Mouse (Mus musculus) right cerebral cortex, adult 2 months (tissue): ENCODE data around the gene Spen.
"Not testable (repeated sequence)": the region's sequence is repeated elsewhere in the genome, so short reads cannot be mapped to it uniquely, and the experiment has no call there.

ENCODE experiments used
- DNase-seq, 2 experiments: peaks; one replicate each; pipeline ENCODE4 v3.0.0; 2021 to 2022; ENCODE audit warnings: low spot score in 2 of 2

Spen gene

GRCm38 (mm10) chr4:141538408-141539212, at the start of gene Spen:
Gene Spen (minus strand): TSS chr4:141538597.
- DNase-seq: peak; percentile 88

GRCm38 (mm10) chr4:141583919-141584318, 45.5 kb upstream of the Spen start:
- DNase-seq: no peak

GRCm38 (mm10) chr4:141581051-141581450, 42.7 kb upstream of the Spen start:
- DNase-seq: no peak

GRCm38 (mm10) chr4:141578833-141579232, 40.4 kb upstream of the Spen start:
- no peak for DNase-seq

- no peak for DNase-seq
Measured at GRCm38 (mm10) chr4:141576877-141577276, 38.5 kb upstream of the Spen start.

GRCm38 (mm10) chr4:141576404-141576803, 38.0 kb upstream of the Spen start:
- no peak for DNase-seq

- DNase-seq: peak; percentile 78 to 89
Measured at GRCm38 (mm10) chr4:141574789-141575702, 36.6 kb upstream of the Spen start.

- no peak for DNase-seq
Measured at GRCm38 (mm10) chr4:141573359-141573966, 35.1 kb upstream of the Spen start.

- DNase-seq: no peak
Measured at GRCm38 (mm10) chr4:141572668-141573358, 34.4 kb upstream of the Spen start.

- DNase-seq: no peak
Measured at GRCm38 (mm10) chr4:141571934-141572333, 33.5 kb upstream of the Spen start.

- DNase-seq: no peak
Measured at GRCm38 (mm10) chr4:141571337-141571739, 32.9 kb upstream of the Spen start.

- no peak for DNase-seq
Measured at GRCm38 (mm10) chr4:141570821-141571220, 32.4 kb upstream of the Spen start.

- no peak for DNase-seq
Measured at GRCm38 (mm10) chr4:141570004-141570403, 31.6 kb upstream of the Spen start.

- no peak for DNase-seq
Measured at GRCm38 (mm10) chr4:141568966-141569365, 30.6 kb upstream of the Spen start.

GRCm38 (mm10) chr4:141567174-141567573, 28.8 kb upstream of the Spen start:
- not testable (repeated sequence) for DNase-seq

- no peak for DNase-seq
Measured at GRCm38 (mm10) chr4:141566187-141566586, 27.8 kb upstream of the Spen start.

GRCm38 (mm10) chr4:141565325-141565724, 26.9 kb upstream of the Spen start:
- DNase-seq: no peak

- no peak for DNase-seq
Measured at GRCm38 (mm10) chr4:141564660-141565059, 26.3 kb upstream of the Spen start.

GRCm38 (mm10) chr4:141564209-141564608, 25.8 kb upstream of the Spen start:
- DNase-seq: no peak

- DNase-seq: no peak
Measured at GRCm38 (mm10) chr4:141562281-141562680, 23.9 kb upstream of the Spen start.

- DNase-seq: not testable (repeated sequence)
Measured at GRCm38 (mm10) chr4:141561331-141561919, 23.0 kb upstream of the Spen start.
